Mouse (Mus musculus) cerebellum, adult (tissue): ENCODE measurements around the gene Selenop.

Experiments used
- ATAC-seq: cut with Nextera tagmentation; 2 replicates; pipeline ENCODE4 v1.9.2; 2017; ENCODE audit warnings: mild to moderate bottlenecking, moderate library complexity, mixed read lengths; ENCODE audit not compliant: insufficient number of reproducible peaks, low FRiP score, low TSS enrichment

Gene Selenop

DNA sequence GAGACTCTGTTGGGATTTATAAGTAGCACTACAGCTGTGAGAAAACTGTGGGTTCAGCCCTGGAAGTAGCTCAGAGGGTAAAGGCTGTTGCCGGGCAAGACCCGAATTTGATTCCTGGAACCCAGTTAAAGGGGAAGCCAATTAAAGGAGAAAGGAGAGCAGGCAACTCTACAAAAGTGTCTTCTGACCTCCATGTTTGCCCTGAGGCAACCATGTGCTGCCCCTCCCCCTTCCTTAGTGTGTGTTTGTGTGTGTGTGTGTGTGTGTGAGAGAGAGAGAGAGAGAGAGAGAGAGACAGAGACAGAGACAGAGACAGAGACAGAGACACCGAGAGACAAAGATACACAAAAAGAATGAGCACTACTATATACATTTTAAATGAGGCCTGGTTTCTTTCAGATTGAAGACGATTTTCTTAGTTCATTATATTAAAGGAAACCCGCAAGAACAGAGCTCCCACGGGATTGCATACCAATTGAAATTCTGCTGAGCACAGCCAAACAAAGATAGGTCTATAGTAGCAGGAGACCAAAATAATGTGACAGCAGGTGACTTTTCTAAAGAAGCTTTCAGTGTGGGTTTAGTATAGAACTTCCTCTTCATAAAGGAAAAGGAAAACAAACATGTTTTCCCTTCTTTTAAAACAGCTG is 1.8 kb downstream of the Selenop start:
- no peak for ATAC-seq

DNA sequence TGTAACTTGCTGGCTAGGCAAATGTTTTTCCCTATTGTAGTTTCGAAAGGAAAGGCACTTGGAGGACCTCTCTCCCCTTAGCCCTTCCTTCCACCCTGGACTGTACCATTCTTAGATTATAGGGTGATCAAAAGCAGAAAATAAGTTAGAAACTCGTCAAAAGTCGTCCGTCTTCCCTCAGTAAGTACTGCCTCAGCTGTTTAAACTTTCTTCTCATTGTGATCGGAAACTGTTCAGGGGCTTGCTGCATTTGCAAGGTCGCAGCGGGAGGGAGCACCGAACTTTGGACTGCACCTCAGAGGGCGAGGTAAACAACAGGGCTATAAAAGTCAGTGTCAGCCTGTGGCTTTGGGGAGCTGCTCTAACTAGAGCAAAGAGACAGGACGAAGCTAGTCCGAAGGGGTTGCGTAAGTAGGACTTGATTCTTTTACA is 2.3 kb downstream of the Selenop start:
- ATAC-seq: 0 out of 2 replicates have a peak, but pooled peaks have one; percentile 31

DNA sequence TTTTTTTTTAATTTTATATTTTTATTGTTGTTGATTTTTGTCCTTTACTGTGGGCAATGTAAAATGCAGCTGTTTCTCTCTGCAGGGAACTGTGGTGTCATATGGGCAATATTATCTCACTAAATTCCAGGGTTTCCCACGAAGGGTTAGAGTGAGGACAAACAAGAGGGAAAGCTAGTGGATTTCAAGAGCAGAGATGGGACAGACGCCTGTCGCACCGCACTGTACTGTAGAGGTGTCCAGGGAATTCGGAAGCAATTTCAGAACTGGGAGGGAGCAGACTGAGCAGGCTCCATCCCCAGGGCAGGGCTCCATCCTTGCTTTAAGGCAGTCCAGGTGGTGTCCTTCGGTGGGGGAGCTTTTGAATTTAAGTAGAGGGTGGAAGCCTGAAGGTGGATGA is 2.9 kb downstream of the Selenop start:
- ATAC-seq: no peak

DNA sequence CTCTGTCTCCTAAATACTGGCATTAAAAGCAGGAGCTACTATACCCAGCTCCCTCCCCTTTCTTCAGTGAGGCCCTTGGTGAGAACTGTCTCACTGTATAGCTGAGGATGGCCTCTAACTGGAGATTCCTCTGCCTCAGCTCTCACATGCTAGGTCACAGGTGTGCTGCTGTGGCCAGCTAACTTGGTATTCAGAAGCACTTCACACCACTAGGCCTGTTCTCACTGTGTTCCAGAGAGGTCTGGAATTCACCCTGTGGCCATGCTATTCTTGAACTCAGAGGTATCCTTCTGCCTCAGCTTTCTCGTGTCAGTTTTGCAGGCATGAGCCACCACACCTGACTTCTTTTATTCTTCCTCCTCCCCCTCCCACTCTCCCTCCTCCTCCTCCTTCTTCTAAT is 4.8 kb downstream of the Selenop start:
- no peak for ATAC-seq

DNA sequence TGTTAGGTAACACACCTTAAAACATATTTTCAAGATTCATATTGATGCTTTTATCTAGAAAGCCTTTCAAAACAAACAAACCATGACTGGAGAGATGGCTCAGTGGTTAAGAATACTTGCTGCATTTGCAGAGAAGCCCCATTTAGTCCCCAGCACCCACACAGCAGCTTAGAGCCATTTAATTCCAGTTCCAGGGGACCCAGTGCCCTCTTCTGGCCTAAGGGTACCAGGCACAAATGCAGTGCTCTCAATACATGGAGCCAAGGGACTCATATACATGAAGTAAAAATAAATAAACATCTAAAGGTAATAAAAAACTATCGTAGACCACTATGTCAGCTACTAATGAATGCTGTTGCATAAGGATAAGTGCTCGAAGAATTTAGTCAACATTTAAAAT is 9.0 kb downstream of the Selenop start:
- no peak for ATAC-seq

DNA sequence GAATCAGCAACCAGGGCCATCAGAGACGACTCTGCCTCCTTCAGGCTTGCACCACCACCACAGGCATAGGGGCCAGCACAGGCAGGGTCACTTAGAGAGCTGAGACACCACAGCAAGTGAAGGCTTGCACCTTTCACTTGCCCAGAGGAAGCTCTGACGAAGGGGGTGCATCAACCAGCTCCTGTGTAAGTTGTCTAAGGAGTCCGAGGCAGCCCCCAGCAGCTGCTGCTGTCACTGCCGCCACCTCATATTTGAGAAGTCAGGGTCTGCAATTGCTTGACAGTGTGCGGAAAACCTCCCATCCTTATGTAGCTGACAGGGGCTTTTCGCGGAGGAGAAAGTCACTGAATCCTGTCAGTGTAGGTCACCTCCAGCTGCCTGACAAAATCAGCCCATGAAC is 10.9 kb downstream of the Selenop start:
- ATAC-seq: no peak

DNA sequence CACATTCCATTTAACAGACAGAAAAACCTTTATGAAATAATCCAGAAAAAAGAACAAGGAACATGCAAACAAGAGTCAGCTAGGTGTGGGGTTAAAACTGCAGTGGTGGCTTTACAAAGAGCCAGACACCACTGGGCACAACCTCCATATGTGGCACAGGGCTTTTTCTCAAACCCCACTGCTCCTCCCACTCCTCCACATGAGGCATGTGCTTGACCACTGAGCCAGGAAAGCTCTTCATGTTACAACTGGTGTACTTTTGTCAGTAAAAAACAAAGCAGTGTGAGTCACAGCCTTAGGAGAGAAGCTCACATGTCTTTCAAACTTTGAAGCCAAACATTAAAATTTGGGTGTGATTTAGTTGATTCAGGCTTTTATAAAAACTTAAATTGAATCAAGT is 12.9 kb downstream of the Selenop start:
- ATAC-seq: no peak

DNA sequence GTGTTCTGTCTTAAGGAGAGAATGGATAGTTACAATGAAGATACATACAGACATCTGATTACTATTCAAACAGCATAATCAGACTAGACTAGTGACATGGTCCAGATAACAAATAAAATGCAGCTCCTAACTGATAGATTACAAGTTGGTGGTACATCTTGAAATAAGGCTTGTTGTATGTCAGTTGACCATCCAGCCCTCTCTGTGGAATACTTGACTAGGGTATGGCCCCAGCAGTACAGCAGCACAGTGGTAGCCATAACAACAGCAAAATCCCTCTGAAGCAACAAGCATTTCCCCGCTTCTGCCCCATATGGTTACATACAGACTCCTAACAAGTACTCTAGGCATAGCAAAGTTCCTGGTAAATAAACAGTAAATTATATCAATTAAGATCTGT is 13.4 kb downstream of the Selenop start:
- ATAC-seq: no peak

DNA sequence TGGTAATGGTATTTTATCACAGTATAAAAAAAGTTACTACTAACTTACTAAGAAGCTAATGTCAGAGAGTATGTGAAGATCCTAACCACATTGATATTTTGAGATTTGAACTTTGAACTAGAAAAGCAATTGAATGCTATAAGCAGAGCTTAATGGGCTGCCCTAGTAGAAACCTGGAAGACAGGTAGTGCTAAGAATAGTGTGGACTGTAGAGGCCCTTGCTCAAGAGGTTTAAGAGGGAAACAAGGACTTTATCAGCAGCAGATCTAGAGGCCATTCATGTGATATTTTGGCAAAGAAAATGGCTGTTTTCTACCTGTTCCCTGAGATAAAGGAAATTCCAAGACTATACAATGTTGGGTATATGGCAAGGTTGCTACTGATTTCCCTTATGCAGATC is 17.7 kb downstream of the Selenop start:
- no peak for ATAC-seq

DNA sequence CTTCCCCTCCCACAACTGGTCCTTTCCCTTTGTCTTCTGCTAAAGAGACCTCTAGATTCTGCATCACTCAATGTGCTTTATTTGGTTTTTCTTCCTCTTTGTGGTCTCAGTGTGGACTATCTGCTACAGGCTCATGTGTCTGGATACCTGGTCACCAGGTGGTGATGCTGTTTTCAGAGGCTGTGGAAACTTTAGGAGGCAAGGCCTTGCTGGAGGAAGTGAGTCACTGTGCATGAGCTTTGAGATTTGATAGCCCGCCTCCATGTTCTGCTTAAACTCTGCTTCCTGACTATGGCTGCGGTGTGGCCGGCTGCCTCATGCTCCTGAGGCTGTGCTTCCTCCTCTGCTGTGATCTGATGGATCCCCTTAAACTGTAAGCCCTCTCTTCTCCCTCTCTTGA is 22.1 kb downstream of the Selenop start:
- ATAC-seq: no peak

DNA sequence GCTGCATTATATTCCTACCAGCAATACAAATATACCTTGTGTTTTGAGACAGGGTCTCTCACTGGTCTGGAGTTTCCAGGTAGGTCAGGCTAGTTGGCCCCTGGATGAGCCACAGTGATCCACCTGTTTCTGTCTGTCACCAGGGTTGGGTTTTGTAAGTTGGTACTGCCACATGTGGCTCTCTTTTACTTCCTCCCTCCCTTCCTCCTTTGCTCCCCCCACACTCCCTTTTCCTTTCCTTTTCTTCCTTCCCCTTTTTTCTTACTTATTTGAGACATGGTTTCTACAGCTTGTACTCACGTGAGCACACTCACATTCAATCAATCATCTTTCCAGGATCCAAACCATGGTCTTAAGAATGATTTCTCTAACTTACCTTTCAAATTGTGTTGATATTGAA is 25.1 kb downstream of the Selenop start:
- no peak for ATAC-seq

DNA sequence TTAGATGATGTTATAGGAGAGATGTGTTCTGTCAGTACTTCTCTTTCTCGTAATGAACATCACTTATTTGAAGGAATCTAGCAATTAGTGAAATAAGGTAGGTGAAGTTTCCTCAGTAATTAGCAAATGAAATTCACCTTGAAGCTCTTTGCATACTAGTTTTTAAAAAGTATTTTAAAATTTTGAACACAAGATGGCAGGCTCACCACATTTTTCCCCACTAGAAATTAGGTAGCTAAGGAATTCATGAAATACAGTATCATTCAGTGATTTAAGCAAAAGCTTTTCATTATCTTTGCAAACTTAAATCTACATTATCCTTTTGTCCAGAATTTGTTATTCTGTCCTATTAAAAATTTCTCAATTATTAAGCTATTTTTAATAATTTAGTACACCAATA is 27.6 kb downstream of the Selenop start:
- ATAC-seq: no peak

DNA sequence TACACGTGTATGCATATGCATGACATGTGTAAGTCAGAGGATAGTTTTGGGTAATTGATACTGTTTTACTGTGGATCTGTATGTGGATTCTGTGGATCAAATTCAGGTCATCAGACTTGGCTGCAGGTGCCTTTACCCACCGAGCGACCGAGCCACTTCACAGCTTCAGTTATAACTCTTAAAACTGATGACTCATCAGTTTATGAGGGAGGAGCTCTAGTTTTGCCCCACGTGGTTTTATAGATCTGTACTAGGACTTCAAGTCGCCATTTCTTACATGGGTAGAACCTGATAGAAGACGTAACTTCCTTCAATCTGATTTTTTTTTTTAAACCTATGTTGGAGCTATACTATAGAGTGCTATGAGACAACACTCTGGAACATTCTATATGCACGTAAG is 29.3 kb downstream of the Selenop start:
- no peak for ATAC-seq

DNA sequence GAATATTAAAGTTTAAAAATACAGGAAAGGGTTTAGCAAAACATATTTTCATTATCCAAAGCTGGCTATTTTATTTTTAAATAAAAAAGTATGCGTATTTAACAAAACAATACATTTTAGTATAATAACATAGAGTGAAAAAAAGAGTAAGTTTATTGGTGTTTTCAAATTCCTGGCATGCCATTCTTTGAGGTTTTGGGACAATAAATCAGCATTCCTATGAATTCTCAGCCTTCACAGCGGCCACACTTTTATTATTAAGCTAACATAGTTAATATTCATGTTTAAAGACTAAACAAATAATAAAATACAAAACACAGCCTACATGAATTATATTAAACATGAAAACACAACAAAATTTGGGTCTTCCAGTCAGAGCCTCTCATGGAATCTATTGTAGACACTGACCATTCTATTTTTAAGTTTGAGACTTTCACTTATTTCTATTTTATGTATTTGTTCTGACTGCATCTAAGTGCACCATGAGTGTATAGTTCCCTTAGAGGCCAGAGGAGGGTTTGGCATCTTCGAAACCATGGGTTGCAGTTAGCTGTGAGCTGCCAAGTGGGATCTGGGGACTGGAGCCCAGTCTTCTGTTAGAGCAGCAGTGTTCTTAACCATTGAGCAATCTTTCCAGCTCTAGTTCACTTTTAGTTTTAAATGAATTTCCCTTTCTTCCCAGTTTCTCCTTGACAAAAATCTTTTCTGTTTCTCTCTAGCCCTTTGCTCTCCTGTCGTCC is 32.2 kb downstream of the Selenop start:
- ATAC-seq: no peak

DNA sequence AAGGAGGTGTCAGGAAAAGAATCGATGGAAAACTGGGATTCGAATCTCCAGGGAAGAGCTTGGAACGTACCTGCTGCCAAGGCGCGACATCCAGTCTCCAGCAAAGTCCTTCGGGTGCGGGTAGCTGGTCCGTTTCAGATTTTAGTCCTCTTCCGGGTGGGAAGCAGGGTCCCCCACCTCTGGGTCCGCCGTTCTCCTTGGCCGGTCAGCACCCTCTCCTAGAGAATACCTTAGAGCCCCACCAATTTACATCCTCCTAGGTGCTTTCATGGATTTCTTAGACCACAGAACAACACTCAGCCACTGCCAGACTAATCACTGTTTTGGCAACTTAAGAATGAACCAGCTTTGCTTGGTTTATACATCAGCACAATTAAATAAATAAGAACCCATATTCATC is 35.1 kb downstream of the Selenop start, which contains the start of gene Ccdc152:
Ccdc152 (minus strand) TSS at position 101 of the 400 bp plus-strand sequence.
- ATAC-seq: no peak

DNA sequence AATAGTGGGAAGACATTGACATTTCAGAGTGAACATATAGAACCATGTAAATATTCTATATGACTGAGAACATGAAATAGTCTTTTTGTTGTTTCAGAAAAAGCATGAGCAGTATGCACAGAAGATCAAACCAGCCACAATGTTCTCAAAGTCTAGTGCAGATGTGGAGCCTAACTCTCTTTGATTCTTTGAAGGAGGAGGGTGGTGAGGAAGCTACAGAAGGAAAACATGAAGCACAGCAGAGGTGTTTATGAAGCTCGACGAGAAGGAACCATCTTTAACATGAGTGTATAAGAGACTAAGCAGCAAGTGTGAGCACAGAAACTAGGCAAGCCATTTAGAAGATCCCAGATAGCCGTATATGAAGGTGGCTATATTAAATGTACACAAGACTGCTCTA is 41.5 kb downstream of the Selenop start:
- ATAC-seq: no peak

DNA sequence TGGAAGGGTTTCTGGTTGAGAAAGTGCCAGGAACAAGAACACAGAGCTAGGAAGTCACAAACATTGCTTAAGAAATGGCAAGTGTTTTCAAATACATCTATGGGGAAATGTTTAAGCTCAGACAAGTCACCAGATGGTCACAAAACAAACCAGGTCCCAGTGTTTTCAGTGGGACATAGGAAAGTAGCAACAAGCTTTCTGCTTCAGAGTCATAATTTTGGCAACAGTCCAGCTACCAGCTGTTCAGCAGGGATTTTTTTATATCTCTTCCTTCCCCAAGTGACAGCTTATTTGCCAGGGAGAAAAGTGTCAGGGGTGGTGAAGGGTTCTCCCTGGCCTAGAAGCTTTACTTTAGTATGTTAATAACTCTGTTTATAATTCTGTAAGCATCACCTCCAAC is 44.6 kb downstream of the Selenop start:
- no peak for ATAC-seq

DNA sequence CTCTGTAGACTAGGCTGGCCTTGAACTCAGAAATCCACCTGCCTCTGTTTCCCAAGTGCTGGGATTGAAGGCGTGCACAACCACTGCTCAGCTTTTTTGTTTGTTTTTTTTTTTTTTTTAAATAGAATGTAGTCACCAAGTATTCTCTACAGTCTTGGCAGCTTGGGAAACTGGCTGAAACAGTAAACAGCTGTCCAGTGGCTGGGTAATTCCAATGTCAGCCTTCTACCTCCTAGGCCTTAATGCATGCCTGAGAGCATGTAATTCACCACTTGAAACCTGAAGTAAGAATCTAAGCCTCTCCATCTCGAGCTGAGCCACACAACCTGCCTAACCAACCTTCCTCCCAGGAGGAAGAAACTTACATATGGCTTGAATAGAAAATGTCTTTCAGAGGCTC is 48.3 kb downstream of the Selenop start:
- no peak for ATAC-seq

DNA sequence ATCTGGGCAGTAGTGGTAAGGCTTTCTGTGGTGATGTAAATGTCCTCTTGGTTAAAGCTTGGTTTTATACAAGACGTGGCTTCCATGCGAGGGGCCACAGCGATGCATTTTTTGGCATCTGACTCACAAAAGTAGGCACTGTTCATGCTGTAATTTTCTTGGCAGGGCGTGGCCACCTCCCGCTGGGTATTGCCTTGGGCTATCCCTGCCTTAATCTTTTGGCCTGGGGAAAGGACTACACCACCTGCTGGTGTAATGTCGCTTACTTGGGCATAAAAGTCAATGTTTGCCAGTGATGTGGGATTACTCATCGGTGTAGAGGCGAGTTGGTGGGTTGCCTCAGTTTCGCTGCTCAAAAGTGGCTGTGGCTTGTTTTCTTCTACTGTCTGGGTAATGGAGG is 51.6 kb downstream of the Selenop start:
- no peak for ATAC-seq

DNA sequence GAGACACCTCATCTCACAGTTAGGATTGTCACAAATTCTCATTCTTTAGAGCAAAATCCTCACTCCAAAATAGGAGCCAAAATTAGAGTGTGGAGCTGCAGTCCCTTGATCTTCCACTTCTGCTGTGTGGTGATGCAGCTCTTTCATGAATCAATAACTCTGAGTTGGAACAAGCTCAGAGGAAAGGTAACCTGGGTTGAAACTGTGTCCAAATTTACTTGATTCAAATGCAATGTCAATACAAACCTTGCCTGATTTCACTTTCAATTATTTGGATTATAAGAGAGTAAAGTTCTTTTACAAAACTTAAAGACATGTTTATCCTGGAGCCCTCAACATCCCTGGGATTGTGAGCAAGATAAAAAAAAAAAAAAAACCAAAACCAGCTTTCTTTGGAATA is 54.7 kb downstream of the Selenop start:
- no peak for ATAC-seq
